Mouse (Mus musculus) layer of hippocampus, adult 6 months (tissue): ENCODE measurements around the gene Psmb10. TPM values are rescaled to one million over a fixed set of nuclear protein-coding genes. Genes with fewer than 3 reads are reported as not detected.

ENCODE experiments used
- long read RNA-seq, 2 experiments: library from polyadenylated mRNA; unstranded; transcript quantifications; one replicate each; pipeline ENCODE4 v2.0.0; 2019 to 2020
- microRNA-seq: library from miRNA; unstranded; fragments of <30 nt; microRNA quantifications from one replicate; pipeline ENCODE4 v1.2.0, GENCODE M21; 2020
- polyA plus RNA-seq: library from polyadenylated mRNA; unstranded; fragments of <200 nt; fragmentation: Nextera tagmentation; gene quantifications from 2 replicates; pipeline ENCODE4 v1.2.3, GENCODE M21; 2021

Gene Psmb10
- 132 and 140 TPM in 2 replicates for polyA plus RNA-seq
- long read RNA-seq, experiment 1, transcript Psmb10-201 (8 exons, 1,311 nt), result major isoform, 42 of 87 reads
- long read RNA-seq, experiment 1, transcript Psmb10-205 (4 exons, 554 nt), result minor isoform, 8 of 87 reads
- long read RNA-seq, experiment 1, partial matches to known transcripts, result 28 of 87 reads
- long read RNA-seq, experiment 1, other reads (novel, unspliced or antisense), result 4 of 87 reads
- long read RNA-seq, experiment 2, transcript Psmb10-201 (8 exons, 1,311 nt), result major isoform, 28 of 37 reads
- long read RNA-seq, experiment 2, partial matches to known transcripts, result 3 of 37 reads
- long read RNA-seq, experiment 2, other reads (novel, unspliced or antisense), result 5 of 37 reads

DNA sequence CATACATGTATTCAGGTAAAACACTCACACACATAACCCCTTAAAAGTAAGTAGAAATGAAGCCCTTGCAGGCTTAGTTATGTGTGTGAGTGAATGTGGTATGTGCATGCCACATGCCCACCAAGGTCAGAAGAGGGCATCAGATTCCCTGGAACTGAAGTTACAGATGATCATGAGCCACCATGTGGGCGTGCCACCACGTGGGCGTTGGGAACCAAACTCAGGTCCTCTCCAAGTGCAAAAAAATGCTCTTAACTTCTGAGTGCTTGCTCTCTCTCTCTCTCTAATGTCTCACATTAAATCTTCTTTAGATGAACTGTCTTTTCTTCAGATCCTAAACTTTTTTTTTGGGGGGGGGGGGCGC lies at the start of gene Psmb10:
Psmb10 (minus strand) TSS at position 139 of the 364 bp plus-strand sequence.

DNA sequence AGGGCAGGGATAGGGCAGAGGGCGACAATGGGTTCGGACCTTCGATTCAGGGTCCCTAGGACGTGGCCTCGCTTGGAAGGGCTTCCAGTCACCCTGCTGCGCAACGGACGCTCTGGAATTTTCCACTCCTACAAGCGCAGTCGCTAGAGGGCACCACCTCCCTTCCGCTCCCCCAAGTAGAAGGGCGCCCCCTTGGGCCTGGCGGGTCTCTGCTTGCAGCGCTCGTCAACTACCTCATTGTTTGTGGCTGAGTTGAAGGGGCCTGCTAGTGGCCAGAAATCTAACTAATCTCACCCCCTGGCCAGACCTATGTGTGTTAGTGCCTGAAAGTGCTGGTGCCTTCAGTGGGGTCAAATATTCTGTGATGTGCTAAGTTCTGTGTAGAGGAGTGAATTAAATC lies 41.1 kb upstream of the Psmb10 start, which contains the start of gene Dpep3:
Dpep3 (minus strand) TSS at position 105 of the 400 bp plus-strand sequence.

DNA sequence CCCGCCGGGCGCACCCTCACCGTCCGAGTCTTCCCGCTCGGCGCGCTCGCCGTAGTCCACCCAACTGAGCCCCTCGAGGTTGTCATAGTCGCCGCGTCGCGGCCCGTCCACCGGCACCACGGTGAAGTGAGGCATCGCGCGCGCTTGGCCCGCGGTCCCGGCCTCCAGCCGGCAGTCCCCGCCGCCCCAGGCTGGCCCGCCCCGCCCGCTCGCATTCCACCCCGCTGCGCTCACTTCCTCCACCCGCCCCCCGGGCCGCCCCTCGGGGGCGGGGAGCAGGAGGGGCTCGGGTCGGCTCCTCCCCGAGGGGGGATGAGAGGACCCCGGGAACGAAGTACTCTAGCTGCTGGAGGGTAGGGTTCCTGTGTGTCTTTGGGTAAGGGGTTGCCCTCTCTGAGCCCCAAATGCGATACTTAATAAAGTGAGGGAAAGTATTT lies 27.7 kb upstream of the Psmb10 start, which contains the start of gene Slc12a4:
Slc12a4 (minus strand) TSS at position 193 of the 437 bp plus-strand sequence.

DNA sequence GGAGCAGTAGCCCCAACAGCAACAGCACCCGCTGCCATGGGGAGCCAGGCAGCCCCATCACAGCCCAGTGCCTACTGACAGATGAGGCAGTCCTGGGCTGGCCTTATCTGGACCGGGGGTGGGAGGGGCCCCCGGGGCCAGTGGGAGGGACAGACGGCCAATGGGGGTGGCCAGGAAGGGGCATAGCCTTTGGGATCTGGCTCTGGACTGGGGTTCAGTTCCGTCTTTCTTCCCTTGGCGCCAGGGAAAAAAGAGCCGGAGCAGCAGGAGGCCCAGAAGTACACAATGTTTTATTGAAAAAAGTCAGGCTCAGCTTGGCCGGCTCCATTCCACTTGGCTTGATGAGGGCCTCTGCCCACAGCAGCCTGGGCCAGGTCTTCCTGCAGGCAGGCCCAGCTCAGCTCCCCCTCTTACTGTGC lies 5.1 kb upstream of the Psmb10 start, which contains the start of gene Lcat:
Lcat (minus strand) TSS at position 62 of the 419 bp plus-strand sequence.

DNA sequence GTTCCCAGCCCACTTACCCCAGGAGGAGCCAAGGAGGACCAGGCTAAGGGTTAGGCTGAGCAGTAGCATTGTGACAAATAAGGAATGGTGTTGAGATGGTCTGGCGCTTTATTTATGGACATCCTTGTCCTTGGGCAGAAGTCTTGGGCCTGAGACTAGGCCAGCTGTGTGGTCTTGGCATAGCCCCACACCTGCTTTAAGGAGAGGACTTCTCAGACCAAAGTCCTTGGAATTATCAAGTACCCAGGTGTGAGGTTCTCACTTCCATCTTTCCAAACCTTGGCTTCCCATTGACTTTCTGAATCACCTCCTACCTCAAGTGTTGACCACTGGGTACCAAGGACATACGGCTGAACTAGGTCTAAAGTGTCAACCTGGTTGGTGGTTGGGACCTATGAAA lies 4.5 kb downstream of the Psmb10 start, which contains the start of gene Ctrl:
Ctrl (minus strand) TSS at position 101 of the 400 bp plus-strand sequence.

DNA sequence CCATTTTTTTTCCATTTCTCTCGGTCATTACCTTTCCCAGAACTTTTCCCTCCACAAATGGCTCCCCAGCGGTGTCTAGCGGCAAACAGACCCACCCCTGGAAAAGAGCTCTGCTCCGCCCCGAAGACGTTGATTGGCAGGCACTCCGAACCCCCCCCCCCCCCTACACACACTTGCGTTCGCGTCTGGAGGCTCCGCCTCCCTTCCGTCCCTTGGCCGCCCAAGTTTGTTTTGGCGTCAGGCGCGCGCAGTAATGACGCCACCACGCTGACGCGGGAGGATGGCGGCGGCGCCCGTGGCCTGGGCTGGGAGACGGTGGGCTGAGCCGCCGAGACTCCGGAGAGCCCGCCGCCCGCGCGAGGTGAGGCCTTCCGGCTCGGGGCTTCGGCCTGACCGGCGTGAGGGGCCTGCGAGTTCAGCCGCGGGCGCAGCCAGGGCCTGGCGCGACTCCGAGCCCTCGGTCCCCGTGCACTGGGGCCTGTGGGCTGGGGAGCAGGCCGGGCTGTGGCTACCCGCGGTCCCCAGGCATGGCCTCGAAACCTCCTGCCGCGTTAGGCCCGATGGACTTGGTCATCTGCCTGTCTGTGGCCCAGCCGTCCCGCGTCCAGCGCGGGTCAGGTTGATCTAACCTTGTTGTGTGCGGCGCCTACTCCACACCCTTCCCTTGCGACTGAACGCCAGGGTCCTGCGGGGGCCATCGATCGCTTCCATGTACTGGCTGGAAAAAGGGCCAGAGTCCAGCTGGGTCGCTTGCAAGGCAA lies 37.9 kb downstream of the Psmb10 start, which contains the start of gene Pskh1:
Pskh1 (plus strand) TSS at position 262 of the 761 bp plus-strand sequence.

DNA sequence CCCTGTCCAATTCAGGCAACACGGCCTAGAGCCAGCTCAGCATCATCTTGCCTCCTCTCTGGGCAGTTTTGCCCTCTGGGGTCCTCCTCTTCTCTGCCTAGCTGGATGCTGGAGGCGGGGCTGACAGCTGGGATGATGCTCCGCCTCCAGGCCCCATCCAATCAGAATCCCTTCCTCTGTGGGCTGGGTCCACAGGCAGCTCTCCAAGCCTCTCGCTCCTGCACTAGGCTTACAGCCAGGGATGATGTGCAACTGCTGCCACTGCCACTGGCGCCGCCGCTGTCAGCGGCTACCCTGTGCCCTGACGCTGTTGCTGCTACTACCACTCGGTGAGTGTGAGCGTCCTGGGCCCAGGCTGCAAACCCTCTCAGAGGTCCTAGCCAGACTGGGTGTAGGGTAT lies 44.9 kb downstream of the Psmb10 start, which contains the start of gene Nrn1l:
Nrn1l (plus strand) TSS at position 229 of the 400 bp plus-strand sequence.

Small RNAs within 50 kb of the gene (microRNA-seq; reads per million reads assigned to microRNA genes)
- gene Mir7074, result not detected

Other genes with a start within 250 kb of the Psmb10 start
- gene Acd, start 237.3 kb downstream of the Psmb10 start, polyA plus RNA-seq, result 32.5 and 41.3 TPM in 2 replicates
- 67.5 and 73.3 TPM in 2 replicates for gene Pard6a, start 237.3 kb downstream of the Psmb10 start, polyA plus RNA-seq
- 0.18 and 0.19 TPM in 2 replicates for gene 4933405L10Rik, start 230.8 kb downstream of the Psmb10 start, polyA plus RNA-seq
- 5.8 and 6.3 TPM in 2 replicates for gene Enkd1, start 230.2 kb downstream of the Psmb10 start, polyA plus RNA-seq
- gene Gfod2, start 179.8 kb downstream of the Psmb10 start, polyA plus RNA-seq, result 18.4 and 20.8 TPM in 2 replicates
- gene Ranbp10, start 111.1 kb downstream of the Psmb10 start, polyA plus RNA-seq, result 3.1 TPM in 2 replicates
- gene Tsnaxip1, start 110.7 kb downstream of the Psmb10 start, polyA plus RNA-seq, result 0.36 and 0.59 TPM in 2 replicates
- 10.9 and 12.0 TPM in 2 replicates for gene Cenpt, start 85.2 kb downstream of the Psmb10 start, polyA plus RNA-seq
- gene Thap11, start 83.3 kb downstream of the Psmb10 start, polyA plus RNA-seq, result 45.1 and 53.6 TPM in 2 replicates
- 144 and 150 TPM in 2 replicates for gene Nutf2, start 77.9 kb downstream of the Psmb10 start, polyA plus RNA-seq
- gene Edc4, start 57.6 kb downstream of the Psmb10 start, polyA plus RNA-seq, result 19.7 and 20.7 TPM in 2 replicates
- 3.4 and 3.6 TPM in 2 replicates for gene Nrn1l, start 44.9 kb downstream of the Psmb10 start, polyA plus RNA-seq
- 3.7 and 4.3 TPM in 2 replicates for gene Pskh1, start 38.0 kb downstream of the Psmb10 start, polyA plus RNA-seq
- not detected in 2 replicates for gene Ctrl, start 4.6 kb downstream of the Psmb10 start, polyA plus RNA-seq
- gene Lcat, start 4.9 kb upstream of the Psmb10 start, polyA plus RNA-seq, result 27.6 and 35.6 TPM in 2 replicates
- 11.5 and 14.0 TPM in 2 replicates for gene Slc12a4, start 27.7 kb upstream of the Psmb10 start, polyA plus RNA-seq
- not detected in 2 replicates for gene Dpep3, start 41.0 kb upstream of the Psmb10 start, polyA plus RNA-seq
- 14.8 and 18.1 TPM in 2 replicates for gene Dus2, start 52.9 kb upstream of the Psmb10 start, polyA plus RNA-seq
- not detected in 2 replicates for gene Dpep2nb, start 67.5 kb upstream of the Psmb10 start, polyA plus RNA-seq
- gene Ddx28, start 73.4 kb upstream of the Psmb10 start, polyA plus RNA-seq, result 16.3 and 18.7 TPM in 2 replicates
- 3.4 and 3.5 TPM in 2 replicates for gene Nfatc3, start 120.4 kb upstream of the Psmb10 start, polyA plus RNA-seq
- not detected in 2 replicates for gene Esrp2, start 198.5 kb upstream of the Psmb10 start, polyA plus RNA-seq
- gene Pla2g15, start 212.0 kb upstream of the Psmb10 start, polyA plus RNA-seq, result 7.8 and 8.0 TPM in 2 replicates
- 18.8 and 22.9 TPM in 2 replicates for gene Slc7a6, start 230.4 kb upstream of the Psmb10 start, polyA plus RNA-seq